Mouse (Mus musculus) adipocyte (in vitro differentiated cells): ENCODE data around the gene Rps6ka1.
A peak's percentile ranks its signal among the peaks of the same experiment; 100 is the strongest.

Source experiments
- DNase-seq: peaks from one replicate; pipeline ENCODE4 v3.0.0-alpha.2; 2016; ENCODE audit warnings: low spot score

Gene Rps6ka1

GRCm38 (mm10) chr4:133820806-133821560, 66.6 kb downstream of the Rps6ka1 start:
- DNase-seq, result peak; percentile 3

DNA sequence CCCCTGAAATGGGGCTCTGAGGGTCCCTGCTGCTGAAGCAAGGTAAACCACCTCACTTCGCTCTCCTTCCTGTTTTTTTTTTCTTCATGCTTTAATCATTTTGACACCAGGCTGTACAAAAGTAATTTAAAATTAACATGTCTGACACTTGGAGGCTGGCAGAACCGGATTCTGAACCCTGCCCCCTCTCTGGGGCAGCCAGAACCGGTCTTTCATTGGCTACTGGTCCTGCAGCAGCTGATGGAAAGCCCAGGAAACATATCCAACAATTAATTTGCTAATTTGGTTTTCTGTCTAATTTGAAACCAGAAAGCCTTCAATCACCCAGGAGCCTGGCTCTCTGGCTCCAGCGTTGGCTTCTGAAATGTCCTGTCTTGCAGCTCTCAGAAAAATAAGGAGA, 67.4 kb downstream of the Rps6ka1 start:
- DNase-seq, result no peak

GRCm38 (mm10) chr4:133817356-133817755, 70.2 kb downstream of the Rps6ka1 start:
- DNase-seq, result peak; percentile 2

GRCm38 (mm10) chr4:133816504-133816875, 71.1 kb downstream of the Rps6ka1 start:
- DNase-seq, result no peak

- DNase-seq, result no peak
Measured at GRCm38 (mm10) chr4:133815635-133816503, 71.7 kb downstream of the Rps6ka1 start.

DNA sequence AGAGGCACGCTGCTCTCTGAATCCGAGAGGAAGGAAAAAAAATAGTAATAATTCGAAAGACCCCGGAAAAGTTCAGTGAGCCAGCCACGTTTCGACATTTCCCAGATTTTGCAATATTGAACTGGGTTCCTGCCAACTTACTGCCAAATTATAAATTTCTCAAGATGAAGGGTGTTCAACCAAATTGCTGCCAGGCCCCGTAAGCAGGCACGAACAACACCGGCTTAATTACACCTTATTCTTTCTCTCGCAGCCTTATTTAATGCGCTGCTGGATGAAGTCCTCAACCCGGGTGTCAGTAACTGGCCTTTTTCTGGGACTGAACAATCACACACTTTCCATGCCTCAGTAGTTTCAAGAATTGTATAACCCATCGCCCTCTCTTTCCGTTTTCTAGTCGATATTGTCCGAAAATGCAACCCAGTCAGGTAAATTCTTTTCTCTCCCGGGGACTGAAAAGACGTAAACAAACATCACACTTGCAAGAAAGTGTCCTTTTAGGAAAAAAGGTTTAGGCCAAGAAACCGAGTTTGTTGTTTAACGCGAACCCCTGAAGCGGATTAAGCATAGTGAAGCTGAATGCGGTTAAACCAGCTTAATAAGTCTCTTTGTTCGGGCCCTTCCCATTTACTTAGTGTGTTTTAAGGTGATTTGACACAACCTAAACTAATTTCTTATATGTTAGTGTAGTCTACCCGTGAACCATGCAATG, 72.6 kb downstream of the Rps6ka1 start:
- DNase-seq, result peak; percentile 78

GRCm38 (mm10) chr4:133813992-133814803, 73.4 kb downstream of the Rps6ka1 start:
- peak; percentile 88 for DNase-seq

- peak; percentile 94 for DNase-seq
Measured at GRCm38 (mm10) chr4:133813174-133813991, 74.2 kb downstream of the Rps6ka1 start.

- no peak for DNase-seq
Measured at GRCm38 (mm10) chr4:133804401-133805263, 83.0 kb downstream of the Rps6ka1 start.

GRCm38 (mm10) chr4:133800589-133800988, 87.0 kb downstream of the Rps6ka1 start:
- no peak for DNase-seq
